Mouse (Mus musculus) embryonic facial prominence, embryonic 14.5 days (tissue): ENCODE data around the gene Als2cl. TPM values are rescaled to one million over a fixed set of nuclear protein-coding genes. Genes with fewer than 3 reads are reported as not detected.

Experiments
- ATAC-seq: fragments of 200-750 bp; cut with Nextera tagmentation; 2 replicates; pipeline ENCODE4 v1.8.0; 2017; ENCODE audit warnings: low read depth, moderate number of reproducible peaks, moderate TSS enrichment
- DNase-seq: peaks from one replicate; pipeline ENCODE4 v3.0.0-alpha.2; 2015; ENCODE audit warnings: low spot score
- H3K27ac ChIP-seq: fragments of 300-500 bp; sonication (generic); replicated peaks from 2 replicates; pipeline ENCODE4 v1.5.1; 2014; ENCODE audit warnings: low read depth, mild to moderate bottlenecking, low read length, moderate library complexity
- H3K27me3 ChIP-seq: fragments of 300-500 bp; sonication (generic); replicated peaks from 2 replicates; pipeline ENCODE4 v1.6.1; 2014; ENCODE audit warnings: low read length; ENCODE audit not compliant: control insufficient read depth, insufficient read depth
- H3K36me3 ChIP-seq: fragments of 300-500 bp; sonication (generic); 2 replicates; pipeline ENCODE4 v1.6.1; 2014; ENCODE audit warnings: low read length, mixed read lengths; ENCODE audit not compliant: control insufficient read depth, insufficient read depth
- H3K4me1 ChIP-seq: fragments of 300-500 bp; sonication (generic); 2 replicates; pipeline ENCODE4 v1.6.1; 2014; ENCODE audit warnings: antibody characterized with exemption, low read length; ENCODE audit not compliant: control insufficient read depth, insufficient read depth
- H3K4me2 ChIP-seq: fragments of 300-500 bp; sonication (generic); 2 replicates; pipeline ENCODE4 v1.6.1; 2014; ENCODE audit warnings: low read depth, mild to moderate bottlenecking, low read length, moderate library complexity, mixed read lengths
- H3K4me3 ChIP-seq: fragments of 300-500 bp; sonication (generic); 2 replicates; pipeline ENCODE4 v1.5.1; 2014; ENCODE audit warnings: low read depth, mild to moderate bottlenecking, low read length
- H3K9ac ChIP-seq: fragments of 300-500 bp; sonication (generic); 2 replicates; pipeline ENCODE4 v1.6.1; 2014; ENCODE audit warnings: low read depth, mild to moderate bottlenecking, low read length, moderate library complexity, mixed read lengths
- H3K9me3 ChIP-seq: fragments of 300-500 bp; sonication (generic); 2 replicates; pipeline ENCODE4 v1.6.1; 2016; ENCODE audit warnings: low read length; ENCODE audit not compliant: control insufficient read depth
- WGBS: fragments of 180-500 bp; shearing (Covaris S2); extraction: QIAGEN DNeasy Blood & Tissue Kit; methylation state at CpG from one replicate; pipeline ENCODE4 v1.1.7; 2014; 5-methylcytosine and 5-hydroxymethylcytosine counted together
- polyA plus RNA-seq: library from polyadenylated mRNA; unstranded; fragments of >200 nt; fragmentation: Nextera tagmentation; extraction: Ambion mirVana; gene quantifications from 2 replicates; pipeline ENCODE4 v1.2.1, GENCODE M21; 2014

Gene Als2cl
- polyA plus RNA-seq, 1 experiment from 2014 or later: 3.0 TPM

DNA sequence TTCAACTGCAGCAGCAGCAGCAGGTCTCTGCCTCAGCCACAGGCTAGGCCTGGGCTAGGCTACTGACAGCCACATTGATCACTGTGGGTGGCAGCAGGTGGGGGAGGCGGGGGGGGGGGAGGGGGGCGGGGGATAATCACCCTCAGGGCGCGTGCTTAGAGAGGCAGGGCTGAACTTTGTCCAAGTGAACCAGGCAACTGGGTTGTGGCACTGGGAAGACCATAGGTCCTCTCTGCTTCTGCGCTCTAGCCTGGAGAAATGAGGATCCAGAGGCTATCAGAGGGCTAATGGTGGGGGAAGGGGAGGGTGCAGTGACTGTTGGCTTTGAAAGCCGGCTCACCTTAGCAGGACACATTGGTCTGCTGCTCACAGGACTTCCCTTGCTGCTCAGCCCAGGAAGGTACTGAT is 4.4 kb upstream of the Als2cl start:
- no peak for DNase-seq
- H3K27ac ChIP-seq: no peak overlapping the region

DNA sequence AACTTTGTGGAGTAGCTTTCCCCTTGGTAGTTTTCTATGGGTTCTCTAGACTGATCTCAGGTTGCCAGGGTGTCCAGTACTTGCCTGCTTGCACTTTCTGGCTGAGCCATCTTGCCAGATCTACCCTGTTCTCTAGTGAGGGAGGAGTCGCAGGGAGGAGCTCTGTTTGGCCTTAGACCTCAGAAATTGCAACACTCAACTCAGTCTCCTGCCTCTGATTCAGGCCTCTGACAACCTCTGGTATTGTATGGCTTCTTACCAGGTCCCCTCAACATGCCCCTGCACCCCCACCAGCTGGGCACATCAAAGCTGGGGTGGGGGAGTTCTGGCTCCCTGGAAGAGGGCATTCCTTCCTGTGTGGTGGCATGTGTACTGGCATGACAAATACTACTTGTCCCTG is 2.3 kb upstream of the Als2cl start:
- Histone ChIP-seq H3K4me3 (no peak overlapping the region), H3K36me3 (no peaks in the 10 kb centered on the region), H3K27ac (no peak overlapping the region), H3K4me2 (no peak overlapping the region), H3K9me3 (no peaks in the 10 kb centered on the region), H3K9ac (no peak overlapping the region), H3K4me1 (peaks cover 30% of the 10 kb centered on the region), H3K27me3 (peaks cover 33% of the 10 kb centered on the region)
- WGBS: 81% methylated on average over 1 of the region's 1 CpGs
- ATAC-seq: no peak
- DNase-seq: no peak

More for the DNA sequence above, 4.4 kb upstream of the Als2cl start:
- Histone ChIP-seq H3K4me2 (no peak overlapping the region), H3K27me3 (peaks cover 20% of the 10 kb centered on the region), H3K9ac (no peak overlapping the region), H3K9me3 (no peaks in the 10 kb centered on the region), H3K4me3 (no peak overlapping the region), H3K36me3 (no peaks in the 10 kb centered on the region), H3K4me1 (peaks cover 25% of the 10 kb centered on the region)
- peak; percentile 39; the same call in 1 of the 2 replicates for ATAC-seq
- 39% methylated on average over 3 of the region's 6 CpGs for WGBS

DNA sequence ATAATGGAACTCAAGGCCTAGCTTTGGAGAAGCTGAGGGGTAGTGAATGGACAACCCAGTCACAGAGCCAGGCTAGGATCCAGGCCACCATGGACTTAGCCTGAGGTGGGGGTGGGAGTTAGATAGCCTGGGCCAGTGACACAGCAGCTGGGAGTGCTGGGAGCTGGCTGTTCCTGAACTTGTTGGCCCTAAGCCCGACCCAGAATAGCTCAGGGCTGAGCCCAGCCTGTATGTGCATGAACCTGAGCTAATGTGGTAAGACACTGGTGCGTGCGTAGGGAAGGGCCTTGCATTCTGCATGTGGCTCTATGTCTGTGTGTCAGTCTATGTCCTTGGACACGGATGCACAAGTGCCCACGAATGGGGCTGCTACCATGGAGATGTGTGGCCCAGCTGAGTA is 1.8 kb upstream of the Als2cl start:
- Histone ChIP-seq H3K4me2 (no peak overlapping the region), H3K27ac (no peak overlapping the region), H3K27me3 (peaks cover 28% of the 10 kb centered on the region), H3K36me3 (no peaks in the 10 kb centered on the region), H3K9ac (no peak overlapping the region), H3K9me3 (no peaks in the 10 kb centered on the region), H3K4me3 (no peak overlapping the region), H3K4me1 (peaks cover 30% of the 10 kb centered on the region)
- ATAC-seq: no peak
- DNase-seq: no peak
- 74% methylated on average over 5 of the region's 5 CpGs for WGBS

DNA sequence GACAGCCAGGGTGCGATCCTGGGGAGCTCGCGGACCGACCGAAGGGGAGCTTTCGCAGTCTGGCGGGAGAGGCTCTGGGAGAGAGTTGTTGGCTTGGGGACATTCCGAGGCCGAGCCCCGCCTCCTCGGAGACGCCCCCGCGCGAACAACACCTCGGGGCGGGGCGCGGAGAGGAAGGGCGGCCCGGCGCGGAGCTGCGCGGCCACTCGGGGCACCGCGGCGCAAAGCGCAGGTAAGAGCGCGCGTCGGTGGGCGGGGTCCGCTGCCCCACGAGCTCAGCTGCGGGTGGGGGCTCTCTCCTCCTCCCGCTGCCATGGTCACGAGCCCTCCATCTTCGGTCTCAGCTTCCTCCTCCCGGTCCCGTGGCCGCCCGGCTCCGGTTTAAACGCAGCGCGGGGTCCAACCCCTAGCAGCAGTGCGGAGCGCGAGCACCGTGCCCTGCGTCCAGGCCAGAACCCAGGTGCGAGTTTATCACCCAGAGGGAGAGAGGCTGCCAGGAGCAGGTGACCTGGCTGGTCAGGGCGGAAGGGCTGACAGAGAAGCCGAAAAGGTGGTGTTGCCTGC is 410 bp downstream of the Als2cl start, which contains the start of gene Tmie:
Gene Tmie (minus strand): TSS at position 116 of the 564 bp plus-strand sequence.
- DNase-seq (peak; percentile 78), ATAC-seq (peak; percentile 88)
- Histone ChIP-seq H3K9ac (peak within 1 kb of the TSS; percentile 68), H3K4me1 (peaks cover 14% of the 10 kb centered on the region), H3K27me3 (peaks cover 13% of the 10 kb centered on the region), H3K4me3 (peak within 1 kb of the TSS; percentile 61), H3K27ac (no peak within 1 kb of the TSS), H3K9me3 (no peaks in the 10 kb centered on the region), H3K36me3 (no peaks in the 10 kb centered on the region), H3K4me2 (peak within 1 kb of the TSS; percentile 92)
- WGBS: 0% methylated on average over 19 of the region's 57 CpGs

DNA sequence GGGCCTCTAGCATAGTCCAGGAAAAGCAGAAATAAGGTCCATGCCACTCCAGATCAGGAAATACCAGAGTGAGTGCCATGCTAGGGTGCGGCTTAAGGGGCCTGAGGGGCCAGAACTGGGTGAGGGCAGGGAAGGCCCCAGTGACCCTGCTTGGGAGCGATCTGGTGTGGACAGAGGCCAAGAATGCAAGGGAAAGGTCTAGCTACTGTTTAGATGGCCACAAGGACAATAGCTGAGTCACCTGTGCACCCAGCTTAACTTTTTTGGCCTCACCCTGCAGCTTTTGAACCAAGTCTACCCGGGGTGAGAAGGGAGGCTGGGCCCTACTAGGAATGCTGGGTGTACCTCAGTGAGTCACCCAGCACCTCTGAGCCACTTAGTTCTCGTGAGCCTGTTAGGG is 1.1 kb downstream of the Als2cl start:
- Histone ChIP-seq H3K9me3 (no peaks in the 10 kb centered on the region), H3K4me3 (peak overlapping the region; percentile 61), H3K36me3 (no peaks in the 10 kb centered on the region), H3K9ac (peak overlapping the region; percentile 68; the same call in 1 of the 2 replicates), H3K4me1 (peaks cover 10% of the 10 kb centered on the region), H3K4me2 (peak overlapping the region; percentile 92), H3K27ac (no peak overlapping the region), H3K27me3 (peaks cover 13% of the 10 kb centered on the region)
- 65% methylated on average over 4 of the region's 4 CpGs for WGBS
- ATAC-seq: no peak
- DNase-seq: no peak

DNA sequence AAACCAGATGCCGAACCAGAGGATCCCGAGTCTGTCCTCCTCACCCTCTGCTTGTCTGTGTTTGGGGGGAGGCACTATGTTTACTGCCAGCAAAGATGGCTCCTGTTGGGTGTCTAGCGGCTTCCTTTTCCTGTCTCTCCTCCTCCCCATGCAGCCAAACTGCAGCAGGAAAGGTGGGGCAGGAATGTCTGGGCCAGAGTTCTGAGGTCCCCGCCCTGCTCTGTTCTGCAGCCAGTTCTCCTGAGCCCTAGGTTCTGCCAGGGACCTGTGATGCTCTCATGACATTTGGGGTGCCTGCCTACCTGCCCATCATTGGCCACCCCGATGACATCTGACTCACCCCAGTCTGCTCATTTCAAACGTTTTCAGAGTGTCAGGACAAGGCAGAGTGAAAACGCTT is 2.3 kb downstream of the Als2cl start:
- H3K36me3 ChIP-seq: no peaks in the 10 kb centered on the region

DNA sequence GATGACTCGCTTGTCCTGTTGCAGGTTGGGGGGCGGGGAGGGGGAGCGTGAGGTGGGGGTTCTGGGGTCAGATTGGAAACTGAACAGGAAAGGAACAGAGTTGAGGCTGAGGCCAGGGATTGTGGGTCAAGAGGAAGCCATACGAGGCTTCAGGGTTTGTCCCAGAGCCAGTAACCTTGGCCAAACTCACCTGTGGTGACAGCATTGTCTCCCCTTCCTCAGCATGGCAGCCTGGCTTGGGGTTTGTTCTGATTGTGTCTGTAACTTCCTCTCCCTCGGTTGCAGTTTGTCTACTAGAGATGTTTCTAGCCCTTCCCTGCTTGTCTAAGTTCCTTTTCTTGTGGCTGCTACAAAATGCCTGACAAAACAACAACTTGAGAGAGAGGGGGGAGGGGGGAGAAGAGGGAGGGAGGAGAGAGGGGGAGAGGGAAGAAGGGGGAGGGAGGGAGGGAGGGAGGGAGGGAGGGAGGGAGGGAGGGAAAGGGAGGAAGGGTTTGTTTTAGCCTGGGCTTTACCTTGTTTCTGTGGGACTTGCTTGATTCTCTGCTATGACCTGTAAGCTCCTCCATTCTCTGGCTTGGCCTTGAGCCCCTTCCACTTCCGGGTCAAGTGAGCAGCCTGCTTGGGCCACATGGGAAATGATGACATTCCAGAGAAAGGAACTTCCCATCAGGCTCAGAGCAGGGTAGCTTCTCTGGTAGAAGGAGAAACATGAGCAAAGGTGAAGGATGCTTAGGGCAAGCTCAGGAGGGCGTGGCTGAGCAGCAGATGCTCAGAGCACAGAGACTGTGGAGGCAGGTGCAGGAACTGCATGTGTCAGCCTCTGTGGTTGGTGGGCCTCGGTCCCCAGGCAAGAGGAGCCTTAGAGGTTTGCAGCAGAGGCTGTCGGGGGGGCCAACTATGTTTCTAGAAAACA is 8.0 kb downstream of the Als2cl start:
- Histone ChIP-seq H3K4me1 (no peaks in the 10 kb centered on the region), H3K4me3 (no peak overlapping the region), H3K27ac (no peak overlapping the region), H3K9ac (no peak overlapping the region), H3K4me2 (no peak overlapping the region), H3K9me3 (no peaks in the 10 kb centered on the region), H3K36me3 (no peaks in the 10 kb centered on the region), H3K27me3 (no peaks in the 10 kb centered on the region)
- ATAC-seq: no peak
- 59% methylated on average over 8 of the region's 9 CpGs for WGBS
- no peak for DNase-seq

More for the DNA sequence above, 2.3 kb downstream of the Als2cl start:
- Histone ChIP-seq H3K4me2 (no peak overlapping the region), H3K9me3 (no peaks in the 10 kb centered on the region), H3K4me1 (peaks cover 10% of the 10 kb centered on the region), H3K9ac (no peak overlapping the region), H3K27ac (no peak overlapping the region), H3K27me3 (peaks cover 13% of the 10 kb centered on the region), H3K4me3 (no peak overlapping the region)
- ATAC-seq: no peak
- DNase-seq: no peak
- 65% methylated on average over 6 of the region's 7 CpGs for WGBS

DNA sequence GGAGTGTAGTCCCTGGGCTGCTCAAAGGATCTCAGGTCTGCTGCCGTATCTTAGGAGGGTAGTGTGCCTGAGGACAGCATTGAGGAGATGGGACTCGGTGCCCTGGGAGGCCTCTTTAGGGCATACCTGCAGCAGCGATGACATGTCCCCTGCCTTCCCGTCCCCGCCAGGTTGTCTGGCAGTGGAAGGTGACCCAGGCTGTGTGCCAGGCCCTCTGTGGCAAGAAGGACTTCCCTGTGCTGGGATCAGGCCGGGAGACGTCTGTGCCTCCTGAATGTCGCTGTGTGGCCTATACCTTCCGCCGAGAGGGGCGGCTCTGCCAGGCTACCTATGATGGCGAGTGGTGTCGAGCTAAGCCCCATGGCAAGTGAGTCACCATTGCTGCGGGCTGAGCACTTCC is 9.3 kb downstream of the Als2cl start:
- WGBS: 96% methylated on average over 9 of the region's 14 CpGs
- Histone ChIP-seq H3K4me2 (no peak overlapping the region), H3K27ac (no peak overlapping the region), H3K4me1 (no peaks in the 10 kb centered on the region), H3K36me3 (no peaks in the 10 kb centered on the region), H3K9me3 (no peaks in the 10 kb centered on the region), H3K4me3 (no peak overlapping the region), H3K27me3 (no peaks in the 10 kb centered on the region), H3K9ac (no peak overlapping the region)
- ATAC-seq (no peak), DNase-seq (no peak)
